Mouse (Mus musculus) spleen, adult 12 weeks (tissue): ENCODE measurements around the gene Pacsin3.

Experiments
- DNase-seq: peaks from one replicate; pipeline ENCODE4 v3.0.0; 2022; ENCODE audit warnings: low spot score

Gene Pacsin3

GRCm38 (mm10) chr2:91305926-91306325 lies 50.2 kb downstream of the Pacsin3 start:
- DNase-seq = no peak

GRCm38 (mm10) chr2:91306589-91306988 lies 50.8 kb downstream of the Pacsin3 start:
- no peak for DNase-seq

- no peak for DNase-seq
Measured at GRCm38 (mm10) chr2:91308680-91309079, 52.9 kb downstream of the Pacsin3 start.

GRCm38 (mm10) chr2:91309546-91309945 lies 53.8 kb downstream of the Pacsin3 start:
- no peak for DNase-seq

GRCm38 (mm10) chr2:91312578-91313311 lies 57.0 kb downstream of the Pacsin3 start:
- no peak for DNase-seq

GRCm38 (mm10) chr2:91314184-91314583 lies 58.4 kb downstream of the Pacsin3 start:
- DNase-seq = no peak
